Mouse (Mus musculus) kidney, embryonic 16.5 days (tissue): ENCODE measurements at regions not wholly inside any gene's neighbourhood (a gene's known extent, or its start where the extent isn't known, plus 50 kb on each side); places are given as distances from the start of the nearest gene placed in this dataset.

Experiments
- ATAC-seq: fragments of 200-750 bp; cut with Nextera tagmentation; 2 replicates; pipeline ENCODE4 v1.8.0; 2017; ENCODE audit warnings: moderate TSS enrichment; ENCODE audit not compliant: low FRiP score, low TSS enrichment
- H3K27ac ChIP-seq: fragments of 300-500 bp; sonication (generic); 2 replicates; pipeline ENCODE4 v1.5.1; 2014; ENCODE audit warnings: low read length
- H3K27me3 ChIP-seq: fragments of 300-500 bp; sonication (generic); 2 replicates; pipeline ENCODE4 v1.6.1; 2014; ENCODE audit warnings: low read length, control low read depth, mixed read lengths; ENCODE audit not compliant: insufficient read depth
- H3K36me3 ChIP-seq: fragments of 300-500 bp; sonication (generic); 2 replicates; pipeline ENCODE4 v1.6.1; 2014; ENCODE audit warnings: low read length, control low read depth, mixed read lengths; ENCODE audit not compliant: insufficient read depth
- H3K4me1 ChIP-seq: fragments of 300-500 bp; sonication (generic); 2 replicates; pipeline ENCODE4 v1.6.1; 2014; ENCODE audit warnings: low read length, control low read depth, mixed read lengths; ENCODE audit not compliant: insufficient read depth
- H3K4me2 ChIP-seq: fragments of 300-500 bp; sonication (generic); replicated peaks from 2 replicates; pipeline ENCODE4 v1.6.1; 2014; ENCODE audit warnings: low read depth, low read length
- H3K4me3 ChIP-seq: fragments of 300-500 bp; sonication (generic); 2 replicates; pipeline ENCODE4 v1.5.1; 2014; ENCODE audit warnings: mild to moderate bottlenecking, low read length
- H3K9ac ChIP-seq: fragments of 300-500 bp; sonication (generic); replicated peaks from 2 replicates; pipeline ENCODE4 v1.6.1; 2014; ENCODE audit warnings: low read length
- H3K9me3 ChIP-seq: fragments of 300-500 bp; sonication (generic); 2 replicates; pipeline ENCODE4 v1.6.1; 2016; ENCODE audit warnings: low read length, control low read depth
- WGBS: fragments of 180-500 bp; shearing (Covaris S2); extraction: QIAGEN DNeasy Blood & Tissue Kit; methylation state at CpG from one replicate; pipeline ENCODE4 v1.1.7; 2014; 5-methylcytosine and 5-hydroxymethylcytosine counted together

DNA sequence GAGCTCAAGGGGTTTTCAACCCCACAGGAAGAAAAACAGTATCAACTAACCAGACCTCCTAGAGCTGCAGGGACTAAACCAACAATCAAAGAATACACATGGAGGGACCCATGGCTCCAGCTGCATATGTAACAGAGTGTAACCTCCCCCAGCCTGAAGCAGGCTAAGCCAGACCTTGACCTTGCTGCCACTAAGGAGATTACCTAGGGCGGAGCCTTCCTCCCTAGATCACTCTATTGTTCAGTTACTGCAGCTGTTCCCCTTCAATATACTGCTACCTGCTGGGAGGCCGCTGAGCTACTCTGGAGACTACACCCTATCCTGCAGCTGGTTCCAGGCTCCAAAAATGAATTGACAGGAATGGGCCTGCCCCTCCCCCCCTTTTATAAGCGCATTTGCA is 51.1 kb upstream of the Hpgd start:
- WGBS, result 78% methylated on average over 3 of the region's 3 CpGs
- H3K27me3 ChIP-seq, result no peaks in the 10 kb centered on the region
- ATAC-seq, result no peak
- H3K9me3 ChIP-seq, result no peaks in the 10 kb centered on the region
- no peak overlapping the region for H3K4me3 ChIP-seq
- no peaks in the 10 kb centered on the region for H3K36me3 ChIP-seq
- H3K9ac ChIP-seq, result no peak overlapping the region
- no peak overlapping the region for H3K27ac ChIP-seq
- H3K4me2 ChIP-seq, result no peak overlapping the region
- H3K4me1 ChIP-seq, result no peaks in the 10 kb centered on the region
